Mouse (Mus musculus) ovary, adult 2 months (tissue): ENCODE measurements around the gene Actg1. TPM values are rescaled to one million over a fixed set of nuclear protein-coding genes. Genes with fewer than 3 reads are reported as not detected.

ENCODE experiments used
- polyA plus RNA-seq: library from polyadenylated mRNA; depleted of rRNA; stranded (reverse); fragments of >200 nt; gene quantifications from 2 replicates; pipeline ENCODE4 v1.2.3, GENCODE M21; 2012; rRNA removed

Gene Actg1
- 1,216 and 1,304 TPM in 2 replicates for polyA plus RNA-seq

DNA sequence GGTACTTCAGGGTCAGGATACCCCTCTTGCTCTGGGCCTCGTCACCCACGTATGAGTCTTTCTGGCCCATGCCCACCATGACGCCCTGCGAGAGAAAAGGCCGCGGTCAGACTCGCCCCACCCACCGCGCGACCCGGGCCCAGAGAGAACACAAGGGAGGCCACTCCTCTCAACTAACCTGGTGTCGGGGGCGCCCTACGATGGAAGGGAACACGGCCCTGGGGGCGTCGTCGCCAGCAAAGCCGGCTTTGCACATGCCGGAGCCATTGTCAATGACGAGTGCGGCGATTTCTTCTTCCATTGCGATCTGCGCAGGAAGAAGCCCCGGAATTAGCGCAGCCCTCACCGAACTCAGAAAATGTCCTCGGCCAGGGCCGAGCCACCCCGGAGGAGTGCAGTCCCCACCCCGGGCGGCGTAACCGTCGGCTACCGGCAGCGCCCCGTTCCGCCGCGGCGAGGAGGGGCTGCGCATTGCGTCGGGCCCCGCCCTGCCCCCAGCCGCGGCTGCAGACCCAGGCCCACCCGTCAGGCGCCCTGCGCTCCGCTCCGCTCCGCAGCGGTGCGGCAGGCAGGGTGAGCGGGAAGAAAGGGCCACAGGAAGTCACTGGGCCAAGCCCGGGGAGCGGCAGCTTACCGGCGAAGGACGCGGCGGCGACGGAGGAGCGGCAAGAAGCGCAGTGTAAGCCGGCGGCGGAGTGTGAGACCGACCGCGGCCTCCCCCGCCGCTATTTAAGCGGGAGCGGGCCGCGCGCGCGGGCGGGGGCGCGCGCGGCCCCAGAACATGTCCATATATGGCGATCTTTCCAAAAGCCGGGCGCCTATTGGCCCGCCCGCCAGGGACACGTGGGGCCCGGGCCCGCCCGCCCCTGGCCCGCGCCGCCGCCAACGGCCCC, at the start of gene Actg1:
Gene Actg1 (minus strand): TSS at position 752 of the 893 bp plus-strand sequence.

DNA sequence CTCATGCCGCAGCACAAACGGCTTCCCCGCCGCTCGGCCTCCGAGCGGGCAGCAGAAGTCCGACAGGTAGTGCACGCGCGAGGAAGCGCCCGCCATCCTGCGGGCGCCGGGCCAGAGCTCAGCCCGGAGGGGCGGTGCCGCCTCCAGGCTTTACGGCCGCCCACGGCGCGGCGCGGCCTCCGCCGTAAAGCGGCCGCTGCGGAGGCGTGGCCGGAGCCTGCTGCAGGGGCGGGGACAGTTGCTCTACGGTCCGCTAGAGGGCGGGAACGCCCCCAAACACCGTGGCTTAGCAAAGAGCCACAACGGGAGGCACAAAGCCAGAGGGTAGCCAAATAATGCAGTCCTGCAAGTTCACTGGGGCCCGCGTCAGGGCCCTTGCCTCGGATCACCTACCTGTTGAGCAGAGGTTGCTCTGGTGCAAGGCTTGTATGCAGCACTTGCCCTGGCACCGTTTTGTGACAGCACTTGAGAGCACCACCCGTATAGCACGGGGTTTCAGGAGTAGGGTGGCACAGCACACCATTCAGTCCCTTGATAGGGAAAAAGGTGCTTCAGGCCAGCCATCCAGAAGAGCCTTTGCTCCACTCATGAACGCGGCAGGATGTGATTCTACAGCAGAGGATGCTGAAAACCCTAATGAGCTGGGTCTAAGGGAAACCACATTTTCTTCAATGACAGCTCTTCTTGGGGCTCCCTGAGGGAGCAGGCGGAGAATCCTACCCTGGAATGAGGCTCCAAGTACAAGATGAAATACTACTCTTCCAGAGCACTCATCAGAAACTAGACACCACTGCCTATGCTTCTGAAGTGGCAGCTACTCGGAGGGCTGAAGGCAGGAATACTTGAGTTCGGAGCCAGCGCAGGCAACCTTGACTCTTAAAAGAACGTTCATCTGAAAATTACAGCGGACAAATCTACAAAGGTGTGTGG, 30.5 kb upstream of the Actg1 start, which contains the start of gene Faap100:
Gene Faap100 (minus strand): TSS at position 154 of the 930 bp plus-strand sequence.

DNA sequence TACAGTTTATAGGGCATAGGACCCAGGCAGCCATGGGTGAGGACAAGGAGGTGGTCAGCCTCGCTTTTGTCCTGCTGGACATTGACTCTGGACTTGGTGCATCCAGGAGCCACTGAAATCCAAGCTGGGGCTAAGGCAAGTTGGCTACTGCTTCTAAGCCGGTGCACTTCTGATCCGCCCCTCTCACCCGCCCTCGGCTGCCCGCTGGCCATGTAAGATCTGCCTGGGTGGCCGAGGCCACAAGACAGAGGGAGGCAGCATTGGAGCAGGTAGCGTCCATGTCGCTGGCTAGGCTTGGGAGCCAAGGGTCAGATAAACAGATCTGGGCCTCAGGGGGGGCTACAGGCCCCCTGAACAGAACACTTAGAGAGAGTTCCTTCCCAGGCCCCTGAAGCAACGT, 13.0 kb upstream of the Actg1 start, which contains the start of gene Fscn2:
Gene Fscn2 (plus strand): TSS at position 240 of the 400 bp plus-strand sequence.

Other genes starting within 250 kb of the Actg1 start
- gene Tepsin, start 249.8 kb downstream of the Actg1 start, polyA plus RNA-seq, result 43.9 and 58.4 TPM in 2 replicates
- gene Ndufaf8, start 249.6 kb downstream of the Actg1 start, polyA plus RNA-seq, result 63.7 and 66.4 TPM in 2 replicates
- 224 and 236 TPM in 2 replicates for gene Slc38a10, start 197.2 kb downstream of the Actg1 start, polyA plus RNA-seq
- gene Bahcc1, start 115.6 kb downstream of the Actg1 start, polyA plus RNA-seq, result 14.1 and 16.5 TPM in 2 replicates
- gene Fscn2, start 13.0 kb upstream of the Actg1 start, polyA plus RNA-seq, result 0.22 and 0.51 TPM in 2 replicates
- gene Faap100, start 30.2 kb upstream of the Actg1 start, polyA plus RNA-seq, result 110 and 134 TPM in 2 replicates
- gene Nploc4, start 89.2 kb upstream of the Actg1 start, polyA plus RNA-seq, result 106 and 121 TPM in 2 replicates
- 0.13 TPM in 1 of 2 replicates, not detected in the other for gene Tspan10, start 94.1 kb upstream of the Actg1 start, polyA plus RNA-seq
- 1.1 and 1.2 TPM in 2 replicates for gene Pde6g, start 105.0 kb upstream of the Actg1 start, polyA plus RNA-seq
- 30.5 and 34.8 TPM in 2 replicates for gene Oxld1, start 109.5 kb upstream of the Actg1 start, polyA plus RNA-seq
- gene Ccdc137, start 109.6 kb upstream of the Actg1 start, polyA plus RNA-seq, result 13.1 and 17.5 TPM in 2 replicates
- 31.1 and 35.0 TPM in 2 replicates for gene Arl16, start 119.1 kb upstream of the Actg1 start, polyA plus RNA-seq
- 115 and 155 TPM in 2 replicates for gene Mrpl12, start 136.1 kb upstream of the Actg1 start, polyA plus RNA-seq
- 226 and 229 TPM in 2 replicates for gene Slc25a10, start 143.3 kb upstream of the Actg1 start, polyA plus RNA-seq
- 2.3 and 3.3 TPM in 2 replicates for gene Gcgr, start 182.2 kb upstream of the Actg1 start, polyA plus RNA-seq
- 185 and 195 TPM in 2 replicates for gene Mcrip1, start 201.2 kb upstream of the Actg1 start, polyA plus RNA-seq
- gene Ppp1r27, start 202.6 kb upstream of the Actg1 start, polyA plus RNA-seq, result not detected in 2 replicates
- 355 TPM in 2 replicates for gene P4hb, start 224.7 kb upstream of the Actg1 start, polyA plus RNA-seq
- 779 and 887 TPM in 2 replicates for gene Arhgdia, start 233.1 kb upstream of the Actg1 start, polyA plus RNA-seq
- gene Alyref, start 249.8 kb upstream of the Actg1 start, polyA plus RNA-seq, result 30.8 and 42.7 TPM in 2 replicates
- 189 and 219 TPM in 2 replicates for gene Anapc11, start 249.9 kb upstream of the Actg1 start, polyA plus RNA-seq